Mouse (Mus musculus) right cerebral cortex, postnatal 36 days (tissue): Measurements from ENCODE around the gene Smad5.

Experiments used
- DNase-seq, 2 experiments: peaks; one replicate each; pipeline ENCODE4 v3.0.0; 2022; ENCODE audit warnings: low spot score in 2 of 2, mixed read lengths in 1 of 2

Gene Smad5

GRCm38 (mm10) chr13:56753192-56753951 is 50.6 kb downstream of the Smad5 start, which contains the start of gene Gm45623:
TSS of gene Gm45623 (minus strand) at chr13:56753827.
- DNase-seq, result no peak

- DNase-seq, result no peak
Measured at GRCm38 (mm10) chr13:56755871-56756270, 53.1 kb downstream of the Smad5 start.

GRCm38 (mm10) chr13:56757201-56757600 is 54.4 kb downstream of the Smad5 start:
- no peak for DNase-seq

GRCm38 (mm10) chr13:56758492-56758891 is 55.7 kb downstream of the Smad5 start:
- DNase-seq, result no peak

- no peak for DNase-seq
Measured at GRCm38 (mm10) chr13:56762446-56763229, 59.8 kb downstream of the Smad5 start.

- DNase-seq, result no peak
Measured at GRCm38 (mm10) chr13:56765284-56766032, 62.6 kb downstream of the Smad5 start.

- no peak for DNase-seq
Measured at GRCm38 (mm10) chr13:56766211-56766610, 63.4 kb downstream of the Smad5 start.

- DNase-seq, result no peak
Measured at GRCm38 (mm10) chr13:56769431-56769830, 66.6 kb downstream of the Smad5 start.

GRCm38 (mm10) chr13:56770136-56770578 is 67.3 kb downstream of the Smad5 start:
- DNase-seq, result no peak

GRCm38 (mm10) chr13:56770786-56771185 is 68.0 kb downstream of the Smad5 start:
- DNase-seq, result no peak

GRCm38 (mm10) chr13:56772592-56772991 is 69.8 kb downstream of the Smad5 start:
- DNase-seq, result no peak

- DNase-seq, result no peak
Measured at GRCm38 (mm10) chr13:56773262-56773870, 70.6 kb downstream of the Smad5 start.

GRCm38 (mm10) chr13:56774304-56774703 is 71.5 kb downstream of the Smad5 start:
- no peak for DNase-seq

- no peak for DNase-seq
Measured at GRCm38 (mm10) chr13:56780746-56781469, 78.1 kb downstream of the Smad5 start.

GRCm38 (mm10) chr13:56781697-56782096 is 78.9 kb downstream of the Smad5 start:
- peak in 1 of 2 experiments; percentile 48 for DNase-seq

GRCm38 (mm10) chr13:56782621-56783020 is 79.8 kb downstream of the Smad5 start:
- peak in 1 of 2 experiments; percentile 40 for DNase-seq

- peak in 1 of 2 experiments; percentile 74 for DNase-seq
Measured at GRCm38 (mm10) chr13:56790683-56791082, 87.9 kb downstream of the Smad5 start.
